Mouse (Mus musculus) liver, postnatal 0 days (tissue): ENCODE data around the gene Mmp28.

Experiments used
- CTCF ChIP-seq: sonication (generic); IDR thresholded peaks from 2 replicates; pipeline ENCODE4 v1.5.1; 2016; ENCODE audit warnings: antibody characterized with exemption, low read depth
- EP300 ChIP-seq: IDR thresholded peaks from 2 replicates; pipeline ENCODE4 v1.6.1; 2016; ENCODE audit warnings: antibody characterized with exemption, low read depth, mild to moderate bottlenecking

DNA sequence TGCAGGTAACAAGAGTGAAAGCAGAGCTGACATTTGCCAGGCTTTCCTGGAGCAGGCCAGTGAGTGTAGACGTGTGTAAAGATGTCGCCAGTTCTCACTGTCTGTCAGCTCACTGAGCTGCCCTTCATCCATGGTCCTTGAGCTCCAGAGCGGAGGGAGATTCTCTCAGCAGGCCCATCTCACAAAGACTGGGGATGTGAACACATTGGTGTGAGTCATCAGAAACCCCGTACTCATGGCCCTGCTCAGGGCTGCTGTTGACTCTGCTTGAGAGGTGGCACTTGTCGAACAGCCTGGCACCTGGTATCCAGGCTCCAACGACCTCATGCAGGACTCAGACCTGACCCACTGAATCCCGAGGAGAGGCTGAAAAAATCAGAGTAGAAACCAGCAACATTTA, 59.1 kb downstream of the Mmp28 start:
- TF ChIP-seq CTCF (no peak), EP300 (no peak)
